Mouse (Mus musculus): ENCODE data around the gene AC124502.3. TPM values are rescaled to one million over a fixed set of nuclear protein-coding genes. Genes with fewer than 3 reads are reported as not detected.
"Not testable (repeated sequence)": the region's sequence is repeated elsewhere in the genome, so short reads cannot be mapped to it uniquely, and the experiment has no call there.

The AC124502.3 gene
- total RNA-seq, 1 experiment from 2014 or later: 8.4 TPM

DNA sequence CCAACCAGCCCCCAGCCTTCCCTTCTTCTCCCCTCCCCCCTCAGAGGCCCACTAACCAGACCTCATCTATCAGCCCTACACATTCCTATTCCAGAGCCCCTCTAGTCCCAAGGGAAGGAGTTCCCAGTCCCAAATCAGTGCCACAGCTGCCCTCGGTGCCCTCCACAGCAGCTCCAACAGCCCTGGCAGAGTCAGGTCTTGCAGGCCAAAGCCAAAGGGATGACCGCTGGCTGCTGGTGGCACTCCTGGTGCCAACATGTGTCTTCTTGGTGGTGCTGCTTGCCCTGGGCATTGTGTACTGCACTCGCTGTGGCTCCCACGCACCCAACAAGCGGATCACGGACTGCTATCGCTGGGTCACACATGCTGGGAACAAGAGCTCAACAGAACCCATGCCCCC, 31.3 kb downstream of the AC124502.3 start:
- ATAC-seq (replicated peaks in 1 of 2; ENCODE audit: insufficient read depth in 1 of 2, low FRiP score in 2 of 2, low TSS enrichment in 1 of 2, low read depth in 1 of 2, poor library complexity in 2 of 2, severe bottlenecking in 2 of 2): no peak

DNA sequence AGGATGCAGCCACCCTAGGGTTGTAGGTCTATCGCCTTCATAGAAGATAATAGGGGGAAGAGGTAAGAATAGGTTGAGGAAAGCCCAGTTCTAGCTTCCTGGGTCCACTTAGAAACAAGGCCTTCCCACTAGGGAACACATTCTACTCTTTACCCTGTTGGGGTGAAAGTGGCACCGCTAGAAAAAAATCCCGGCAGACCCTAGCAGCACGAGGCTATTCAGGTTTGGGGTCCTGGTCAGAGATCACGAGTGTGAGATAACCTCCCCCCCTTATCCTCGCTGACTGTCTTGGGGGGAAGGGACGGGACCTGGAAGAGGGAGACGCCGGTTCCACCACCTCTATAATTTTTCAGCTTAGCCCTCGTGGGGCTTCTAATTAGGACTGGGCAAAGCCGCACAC, 32.4 kb downstream of the AC124502.3 start:
- no peak for ATAC-seq (replicated peaks in 1 of 2; ENCODE audit: insufficient read depth in 1 of 2, low FRiP score in 2 of 2, low TSS enrichment in 1 of 2, low read depth in 1 of 2, poor library complexity in 2 of 2, severe bottlenecking in 2 of 2)

- peak; percentile 74 to 76 for ATAC-seq (replicated peaks in 1 of 2; ENCODE audit: insufficient read depth in 1 of 2, low FRiP score in 2 of 2, low TSS enrichment in 1 of 2, low read depth in 1 of 2, poor library complexity in 2 of 2, severe bottlenecking in 2 of 2)
Observed at GRCm38 (mm10) chr19:5071545-5072369, 33.1 kb downstream of the AC124502.3 start.

DNA sequence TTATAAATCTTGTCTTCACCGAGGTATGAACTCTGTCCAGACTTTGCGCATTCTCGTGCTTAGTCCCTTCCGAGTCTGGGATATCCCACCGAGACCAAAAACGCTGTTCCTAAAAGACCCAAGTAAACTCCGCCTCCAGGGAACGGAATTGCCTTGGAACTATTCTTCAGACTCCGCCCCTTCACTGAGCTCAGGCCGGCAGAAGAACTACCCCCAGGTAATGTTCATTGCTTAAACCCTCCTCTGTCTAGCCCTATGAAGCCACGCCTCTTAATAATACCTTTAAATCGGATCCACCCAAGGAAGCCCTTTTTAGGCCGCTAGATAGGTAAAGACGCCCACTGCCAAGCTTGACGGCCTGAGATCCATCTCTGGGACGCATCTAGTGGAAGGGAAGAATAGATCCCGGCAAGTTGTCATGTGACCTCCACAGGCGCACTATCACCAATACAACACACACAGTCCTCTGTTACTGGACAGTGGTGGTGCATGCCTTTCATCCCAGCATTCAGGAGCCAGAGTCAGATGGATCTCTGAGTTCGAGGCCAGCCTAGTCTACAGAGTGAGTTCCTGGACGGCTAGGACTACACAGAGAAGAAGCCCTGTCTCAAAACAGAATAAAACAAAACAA, 33.8 kb downstream of the AC124502.3 start:
- ATAC-seq (replicated peaks in 1 of 2; ENCODE audit: insufficient read depth in 1 of 2, low FRiP score in 2 of 2, low TSS enrichment in 1 of 2, low read depth in 1 of 2, poor library complexity in 2 of 2, severe bottlenecking in 2 of 2): no peak

GRCm38 (mm10) chr19:5073028-5073427, 34.3 kb downstream of the AC124502.3 start:
- ATAC-seq (replicated peaks in 1 of 2; ENCODE audit: insufficient read depth in 1 of 2, low FRiP score in 2 of 2, low TSS enrichment in 1 of 2, low read depth in 1 of 2, poor library complexity in 2 of 2, severe bottlenecking in 2 of 2): 0 out of 4 replicates have a peak, but pooled peaks of 1 of the 2 experiments have one; percentile 27

GRCm38 (mm10) chr19:5073518-5073917, 34.8 kb downstream of the AC124502.3 start:
- ATAC-seq (replicated peaks in 1 of 2; ENCODE audit: insufficient read depth in 1 of 2, low FRiP score in 2 of 2, low TSS enrichment in 1 of 2, low read depth in 1 of 2, poor library complexity in 2 of 2, severe bottlenecking in 2 of 2): no peak

GRCm38 (mm10) chr19:5079279-5079678, 40.6 kb downstream of the AC124502.3 start:
- ATAC-seq (replicated peaks in 1 of 2; ENCODE audit: insufficient read depth in 1 of 2, low FRiP score in 2 of 2, low TSS enrichment in 1 of 2, low read depth in 1 of 2, poor library complexity in 2 of 2, severe bottlenecking in 2 of 2): no peak

GRCm38 (mm10) chr19:5082005-5082404, 43.3 kb downstream of the AC124502.3 start:
- ATAC-seq (replicated peaks in 1 of 2; ENCODE audit: insufficient read depth in 1 of 2, low FRiP score in 2 of 2, low TSS enrichment in 1 of 2, low read depth in 1 of 2, poor library complexity in 2 of 2, severe bottlenecking in 2 of 2): no peak

DNA sequence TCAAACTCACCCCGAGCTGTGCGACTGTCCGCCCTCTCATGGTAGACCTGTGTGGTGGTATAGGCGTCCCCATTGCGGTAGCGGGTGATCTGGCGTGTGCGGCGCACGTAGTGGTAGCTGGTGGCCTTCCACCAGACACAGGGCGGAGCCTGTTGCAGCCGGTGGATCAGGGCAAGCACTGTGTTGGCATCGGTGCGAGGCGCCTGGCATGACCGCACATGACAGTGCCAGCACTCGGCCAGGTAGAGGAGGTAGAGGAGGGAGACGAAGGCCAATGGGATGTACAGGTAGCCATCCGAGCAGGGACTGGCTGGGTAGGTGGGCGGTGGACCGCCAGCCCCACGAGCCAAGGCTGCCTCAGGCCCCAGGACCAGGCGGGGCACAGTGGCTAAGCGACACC, 43.9 kb downstream of the AC124502.3 start:
- no peak for ATAC-seq (replicated peaks in 1 of 2; ENCODE audit: insufficient read depth in 1 of 2, low FRiP score in 2 of 2, low TSS enrichment in 1 of 2, low read depth in 1 of 2, poor library complexity in 2 of 2, severe bottlenecking in 2 of 2)

DNA sequence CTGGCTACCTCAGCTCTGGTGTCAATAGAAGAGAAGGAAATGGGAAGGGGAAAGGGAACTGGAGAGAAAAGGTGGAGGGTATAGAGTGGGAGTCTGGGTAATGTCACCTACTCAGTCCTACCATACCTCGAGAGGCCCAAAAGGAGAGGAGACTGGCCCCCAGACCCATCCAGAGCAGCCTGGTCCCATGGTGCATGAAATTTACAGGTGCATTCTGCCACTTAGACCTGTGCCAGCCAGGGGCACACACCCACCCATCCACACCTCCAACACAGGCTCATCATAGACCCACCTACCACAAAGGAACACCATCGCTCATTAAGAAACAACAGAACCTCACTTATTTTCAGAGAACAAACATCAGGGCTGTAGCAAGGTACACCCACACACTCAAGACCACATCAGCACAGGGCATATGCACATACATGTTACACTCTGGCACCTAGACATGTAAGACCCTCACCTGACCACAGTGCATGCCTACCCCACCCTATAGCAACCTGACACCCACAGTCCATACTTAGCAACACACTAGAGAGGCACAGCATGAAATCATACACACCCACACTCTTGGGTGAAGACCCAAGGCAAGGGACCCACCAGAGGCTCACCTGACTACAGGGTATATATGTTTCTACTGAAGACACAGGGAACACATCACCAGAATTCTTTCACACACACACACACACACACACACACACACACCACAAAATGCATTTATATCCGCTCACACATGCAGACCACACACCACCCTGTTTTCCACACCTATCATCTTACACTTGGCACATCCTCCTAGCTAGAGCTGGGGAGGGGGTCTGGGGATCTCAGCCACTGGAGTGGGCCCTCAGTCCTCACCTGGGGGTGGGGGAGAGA, 45.5 kb downstream of the AC124502.3 start:
- ATAC-seq (replicated peaks in 1 of 2; ENCODE audit: insufficient read depth in 1 of 2, low FRiP score in 2 of 2, low TSS enrichment in 1 of 2, low read depth in 1 of 2, poor library complexity in 2 of 2, severe bottlenecking in 2 of 2): no peak

DNA sequence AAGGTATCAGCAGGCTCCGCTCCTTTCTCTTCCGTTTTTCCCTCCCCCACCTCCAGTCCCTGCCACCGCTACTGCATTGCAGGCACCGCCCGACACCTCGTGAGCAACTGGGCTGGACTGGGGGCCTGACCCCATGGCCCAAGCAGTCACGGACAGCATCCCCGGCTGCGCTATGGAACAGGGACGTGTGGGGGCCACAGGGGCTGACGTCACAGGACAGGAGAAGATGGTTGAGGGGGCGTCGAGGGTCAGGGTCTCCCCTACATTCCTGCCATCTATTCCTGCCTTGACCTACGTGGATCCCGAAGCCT, 46.1 kb downstream of the AC124502.3 start:
- ATAC-seq (replicated peaks in 1 of 2; ENCODE audit: insufficient read depth in 1 of 2, low FRiP score in 2 of 2, low TSS enrichment in 1 of 2, low read depth in 1 of 2, poor library complexity in 2 of 2, severe bottlenecking in 2 of 2): no peak

- no peak for ATAC-seq (replicated peaks in 1 of 2; ENCODE audit: insufficient read depth in 1 of 2, low FRiP score in 2 of 2, low TSS enrichment in 1 of 2, low read depth in 1 of 2, poor library complexity in 2 of 2, severe bottlenecking in 2 of 2)
Observed at GRCm38 (mm10) chr19:5085145-5085863, 46.6 kb downstream of the AC124502.3 start, which contains the start of gene Tmem151a. Gene Tmem151a, minus strand, starts transcription at chr19:5085531.

- ATAC-seq (replicated peaks in 1 of 2; ENCODE audit: insufficient read depth in 1 of 2, low FRiP score in 2 of 2, low TSS enrichment in 1 of 2, low read depth in 1 of 2, poor library complexity in 2 of 2, severe bottlenecking in 2 of 2): not testable (repeated sequence)
Observed at GRCm38 (mm10) chr19:5086533-5086932, 47.8 kb downstream of the AC124502.3 start.

- ATAC-seq (replicated peaks in 1 of 2; ENCODE audit: insufficient read depth in 1 of 2, low FRiP score in 2 of 2, low TSS enrichment in 1 of 2, low read depth in 1 of 2, poor library complexity in 2 of 2, severe bottlenecking in 2 of 2): peak; percentile 86 to 92
Observed at GRCm38 (mm10) chr19:5087884-5088728, 49.4 kb downstream of the AC124502.3 start, which contains the start of gene Yif1a. Gene Yif1a, plus strand, starts transcription at chr19:5088538.

DNA sequence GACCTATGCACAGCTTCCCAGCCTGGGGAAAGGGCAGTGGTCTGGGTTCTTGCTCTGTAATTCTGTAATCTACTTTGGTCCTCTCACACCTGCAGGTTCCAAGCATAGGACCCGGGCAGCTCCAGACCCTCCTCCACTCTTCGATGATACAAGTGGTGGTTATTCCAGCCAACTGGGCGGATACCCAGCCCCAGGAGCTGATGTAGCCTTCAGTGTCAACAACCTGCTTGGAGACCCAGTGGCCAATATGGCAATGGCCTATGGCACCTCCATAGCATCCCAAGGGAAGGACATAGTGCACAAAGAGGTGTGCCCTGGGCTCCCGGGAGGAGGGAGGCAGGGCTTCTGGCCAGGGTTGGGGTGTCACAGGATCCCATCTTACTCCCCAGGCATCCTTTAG, 50.6 kb downstream of the AC124502.3 start:
- ATAC-seq (replicated peaks in 1 of 2; ENCODE audit: insufficient read depth in 1 of 2, low FRiP score in 2 of 2, low TSS enrichment in 1 of 2, low read depth in 1 of 2, poor library complexity in 2 of 2, severe bottlenecking in 2 of 2): no peak

DNA sequence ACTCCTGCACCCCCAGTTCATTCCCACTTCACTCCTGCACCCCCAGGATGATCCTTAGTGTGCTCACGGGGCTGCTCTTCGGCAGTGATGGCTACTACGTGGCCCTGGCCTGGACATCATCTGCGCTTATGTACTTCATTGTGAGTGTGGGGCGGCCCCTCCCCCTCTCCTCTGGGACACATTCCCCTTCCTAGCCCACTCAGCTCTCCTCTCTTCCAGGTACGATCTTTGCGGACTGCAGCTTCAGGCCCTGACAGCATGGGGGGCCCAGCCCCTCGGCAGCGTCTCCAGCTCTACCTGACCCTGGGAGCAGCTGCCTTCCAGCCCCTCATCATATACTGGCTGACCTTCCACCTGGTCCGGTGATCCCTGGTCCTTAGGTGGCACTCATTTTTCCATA, 53.4 kb downstream of the AC124502.3 start:
- ATAC-seq (replicated peaks in 1 of 2; ENCODE audit: insufficient read depth in 1 of 2, low FRiP score in 2 of 2, low TSS enrichment in 1 of 2, low read depth in 1 of 2, poor library complexity in 2 of 2, severe bottlenecking in 2 of 2): no peak

All from hematopoietic stem cell, adult 5-6 weeks (primary cell).